Mouse (Mus musculus) CH12.LX (cell line): ENCODE measurements around the gene Fcgr2b. TPM values are rescaled to one million over a fixed set of nuclear protein-coding genes. Genes with fewer than 3 reads are reported as not detected.

Experiments used
- DNase-seq: peaks from one replicate; pipeline ENCODE4 v3.0.0-alpha.2; 2013; ENCODE audit errors: extremely low read depth
- H3K27ac ChIP-seq: 2 replicates; pipeline ENCODE4 v1.5.1; 2012; ENCODE audit warnings: low read depth, mild to moderate bottlenecking, control low read depth, moderate library complexity; ENCODE audit not compliant: insufficient read depth
- H3K27me3 ChIP-seq: replicated peaks from 2 replicates; pipeline ENCODE3; 2012; ENCODE audit warnings: inconsistent platforms
- H3K36me3 ChIP-seq, 2 experiments: replicated peaks in 1 of 2; 2 replicates each; pipeline versions ENCODE3 to v1.6.1; 2012; ENCODE audit warnings: inconsistent platforms in 1 of 2, low read length in 1 of 2, mild to moderate bottlenecking in 1 of 2, mixed read lengths in 1 of 2, moderate library complexity in 1 of 2; ENCODE audit not compliant: control insufficient read depth in 1 of 2, insufficient read depth in 1 of 2
- H3K4me1 ChIP-seq, 2 experiments: 2 replicates each; pipeline ENCODE4 v1.6.1; 2012; ENCODE audit warnings: inconsistent platforms in 1 of 2, moderate library complexity in 1 of 2; ENCODE audit not compliant: insufficient read depth in 2 of 2, control insufficient read depth in 1 of 2
- H3K4me2 ChIP-seq: 2 replicates; pipeline ENCODE4 v1.6.1; 2012; ENCODE audit warnings: low read depth, mild to moderate bottlenecking, control low read depth; ENCODE audit not compliant: poor library complexity, insufficient read depth, severe bottlenecking
- H3K4me3 ChIP-seq, 3 experiments: fragments of 150-350 bp in 1 of 3; sonication (generic) in 1 of 3; replicated peaks in 1 of 3; 2 replicates each; pipeline versions ENCODE3 to v1.5.1; 2011 to 2012; ENCODE audit warnings: low read depth in 2 of 3, low read length in 2 of 3, mild to moderate bottlenecking in 2 of 3, moderate library complexity in 2 of 3, control low read depth in 1 of 3, improper control_type of control experiment in 1 of 3, inconsistent platforms in 1 of 3, mixed read lengths in 1 of 3; ENCODE audit not compliant: poor library complexity in 1 of 3
- H3K79me2 ChIP-seq: replicated peaks from 2 replicates; pipeline ENCODE4 v1.6.1; 2012; ENCODE audit warnings: mild to moderate bottlenecking, moderate library complexity; ENCODE audit not compliant: control insufficient read depth, poor library complexity, insufficient read depth, severe bottlenecking; ENCODE audit errors: extremely low read depth
- H3K9ac ChIP-seq: 2 replicates; pipeline ENCODE4 v1.6.1; 2012; ENCODE audit warnings: low read depth, mild to moderate bottlenecking, control low read depth, moderate library complexity; ENCODE audit not compliant: insufficient read depth
- H3K9me3 ChIP-seq: replicated peaks from 2 replicates; pipeline ENCODE3; 2012; ENCODE audit warnings: low read length, inconsistent platforms, mixed read lengths
- BHLHE40 ChIP-seq: IDR thresholded peaks from 2 replicates; pipeline ENCODE4 v1.6.1; 2011; ENCODE audit warnings: mild to moderate bottlenecking, low read depth, low read length, improper control_type of control experiment
- CHD2 ChIP-seq: IDR thresholded peaks from 2 replicates; pipeline ENCODE4 v1.6.1; 2011; ENCODE audit warnings: low read length, improper control_type of control experiment
- CTCF ChIP-seq, 2 experiments: IDR thresholded peaks in 1 of 2; conservative IDR thresholded peaks in 1 of 2; 2 replicates each; pipeline ENCODE4 v1.5.1; 2011 to 2012; ENCODE audit warnings: low read depth in 2 of 2, low read length in 2 of 2, improper control_type of control experiment in 1 of 2, inconsistent platforms in 1 of 2, mild to moderate bottlenecking in 1 of 2, moderate library complexity in 1 of 2
- E2F4 ChIP-seq: IDR thresholded peaks from 2 replicates; pipeline ENCODE4 v1.6.1; 2011; ENCODE audit warnings: low read depth, low read length, improper control_type of control experiment; ENCODE audit not compliant: insufficient replicate concordance
- EP300 ChIP-seq: IDR thresholded peaks from 2 replicates; pipeline ENCODE4 v1.6.1; 2011; ENCODE audit warnings: low read length, improper control_type of control experiment
- ETS1 ChIP-seq: conservative IDR thresholded peaks from 2 replicates; pipeline ENCODE4 v1.6.1; 2012; ENCODE audit warnings: low read depth, mild to moderate bottlenecking, inconsistent platforms, low read length, improper control_type of control experiment, moderate library complexity
- HCFC1 ChIP-seq: IDR thresholded peaks from 2 replicates; pipeline ENCODE4 v1.6.1; 2012; ENCODE audit warnings: low read depth, mild to moderate bottlenecking, inconsistent platforms, low read length, improper control_type of control experiment
- IRF4 ChIP-seq: IDR thresholded peaks from 2 replicates; pipeline ENCODE4 v1.6.1; 2014; ENCODE audit warnings: low read depth, mild to moderate bottlenecking, inconsistent platforms, low read length, improper control_type of control experiment
- JUN ChIP-seq: IDR thresholded peaks from 2 replicates; pipeline ENCODE4 v1.6.1; 2011; ENCODE audit warnings: low read depth, mild to moderate bottlenecking, low read length, improper control_type of control experiment, moderate library complexity; ENCODE audit not compliant: insufficient read depth
- KAT2A ChIP-seq: IDR thresholded peaks from 2 replicates; pipeline ENCODE4 v1.6.1; 2012; ENCODE audit warnings: low read length, improper control_type of control experiment, inconsistent platforms; ENCODE audit not compliant: insufficient replicate concordance
- MAX ChIP-seq: IDR thresholded peaks from 2 replicates; pipeline ENCODE4 v1.6.1; 2011; ENCODE audit warnings: low read length, improper control_type of control experiment
- MAZ ChIP-seq: IDR thresholded peaks from 2 replicates; pipeline ENCODE4 v1.6.1; 2012; ENCODE audit warnings: low read depth, mild to moderate bottlenecking, inconsistent platforms, low read length, improper control_type of control experiment, moderate library complexity
- MEF2A ChIP-seq: IDR thresholded peaks from 2 replicates; pipeline ENCODE4 v1.6.1; 2014; ENCODE audit warnings: low read depth, mild to moderate bottlenecking, inconsistent platforms, low read length, improper control_type of control experiment, borderline replicate concordance
- MXI1 ChIP-seq: IDR thresholded peaks from 2 replicates; pipeline ENCODE4 v1.6.1; 2011; ENCODE audit warnings: mild to moderate bottlenecking, low read depth, low read length, improper control_type of control experiment
- NELFE ChIP-seq: IDR thresholded peaks from 2 replicates; pipeline ENCODE4 v1.6.1; 2011; ENCODE audit warnings: low read depth, low read length, improper control_type of control experiment
- PAX5 ChIP-seq: IDR thresholded peaks from 2 replicates; pipeline ENCODE4 v1.6.1; 2012; ENCODE audit warnings: low read length, inconsistent platforms, mixed read lengths
- POLR2A ChIP-seq: IDR thresholded peaks from 2 replicates; pipeline ENCODE4 v1.6.1; 2011; ENCODE audit warnings: low read depth, mild to moderate bottlenecking, improper control_type of control experiment, low read length
- RAD21 ChIP-seq: IDR thresholded peaks from 2 replicates; pipeline ENCODE4 v1.6.1; 2011; ENCODE audit warnings: low read depth, mild to moderate bottlenecking, low read length, improper control_type of control experiment, moderate library complexity
- RCOR1 ChIP-seq: conservative IDR thresholded peaks from 2 replicates; pipeline ENCODE4 v1.6.1; 2012; ENCODE audit warnings: low read depth, mild to moderate bottlenecking, inconsistent platforms, low read length, improper control_type of control experiment
- SIN3A ChIP-seq: IDR thresholded peaks from 2 replicates; pipeline ENCODE4 v1.6.1; 2012; ENCODE audit warnings: low read length, improper control_type of control experiment, inconsistent platforms
- SMC3 ChIP-seq: IDR thresholded peaks from 2 replicates; pipeline ENCODE4 v1.6.1; 2011; ENCODE audit warnings: low read depth, low read length, improper control_type of control experiment
- TCF12 ChIP-seq: IDR thresholded peaks from 2 replicates; pipeline ENCODE4 v1.6.1; 2014; ENCODE audit warnings: low read depth, mild to moderate bottlenecking, inconsistent platforms, low read length, improper control_type of control experiment
- UBTF ChIP-seq: IDR thresholded peaks from 2 replicates; pipeline ENCODE4 v1.6.1; 2012; ENCODE audit warnings: low read depth, mild to moderate bottlenecking, inconsistent platforms, low read length, improper control_type of control experiment, moderate library complexity
- USF1 ChIP-seq: IDR thresholded peaks from 2 replicates; pipeline ENCODE4 v1.6.1; 2014; ENCODE audit warnings: low read depth, mild to moderate bottlenecking, inconsistent platforms, low read length, improper control_type of control experiment
- USF2 ChIP-seq: conservative IDR thresholded peaks from 2 replicates; pipeline ENCODE4 v1.6.1; 2011; ENCODE audit warnings: low read depth, low read length, improper control_type of control experiment
- ZC3H11A ChIP-seq: IDR thresholded peaks from 2 replicates; pipeline ENCODE4 v1.6.1; 2012; ENCODE audit warnings: low read depth, mild to moderate bottlenecking, inconsistent platforms, low read length, improper control_type of control experiment
- ZKSCAN1 ChIP-seq: IDR thresholded peaks from 2 replicates; pipeline ENCODE4 v1.6.1; 2012; ENCODE audit warnings: low read depth, inconsistent platforms, low read length, improper control_type of control experiment, borderline replicate concordance
- ZMIZ1 ChIP-seq: IDR thresholded peaks from 2 replicates; pipeline ENCODE4 v1.6.1; 2012; ENCODE audit warnings: low read depth, mild to moderate bottlenecking, inconsistent platforms, low read length, improper control_type of control experiment
- ZNF384 ChIP-seq: IDR thresholded peaks from 2 replicates; pipeline ENCODE4 v1.6.1; 2012; ENCODE audit warnings: low read depth, low read length, improper control_type of control experiment, inconsistent platforms
- dilution Hi-C: fragments of 300-500 bp; cut with MboI; formaldehyde crosslinking; loops from 2 replicates; pipeline ENCODE4 v1.14.3; 2020; ENCODE audit warnings: low sequenced_read_pairs; ENCODE audit not compliant: extremely low pct_unique_long_range_greater_than_20kb, extremely low pct_ligation_motif_present
- in situ Hi-C: fragments of 300-500 bp; cut with MboI; formaldehyde crosslinking; loops from 3 replicates; pipeline ENCODE4 v1.14.3; 2019; ENCODE audit warnings: low sequenced_read_pairs, low pct_ligation_motif_present, low pct_unique_long_range_greater_than_20kb, mixed read lengths
- polyA plus RNA-seq: library from polyadenylated mRNA; unstranded; fragments of >175 nt; gene quantifications from 2 replicates; pipeline ENCODE4 v1.2.1, GENCODE M21; 2012; ENCODE audit warnings: low read depth; ENCODE audit not compliant: insufficient read length
- total RNA-seq, 2 experiments: library from RNA; depleted of rRNA; stranded (reverse); fragments of 300-350 nt in 1 of 2; fragments of >200 nt in 1 of 2; gene quantifications; 2 replicates each; pipeline ENCODE4 v1.2.3; 2012 to 2014

Fcgr2b gene
- total and polyA plus RNA-seq, 3 experiments = 20.2 to 44.3 (median 29.5) TPM

- Histone ChIP-seq H3K27me3 (no peaks in the 10 kb centered on the region), H3K4me1 (peaks cover 16 to 44% of the 10 kb centered on the region in 2 experiments), H3K27ac (peak overlapping the region; percentile 4; the same call in 1 of the 2 replicates), H3K4me2 (no peak overlapping the region), H3K36me3 (peaks cover 12 to 26% of the 10 kb centered on the region in 2 experiments), H3K9me3 (peaks cover 6% of the 10 kb centered on the region), H3K9ac (no peak overlapping the region), H3K79me2 (no peaks in the 10 kb centered on the region), H3K4me3 (no peak overlapping the region)
- no peak for TF ChIP-seq CTCF (conservative IDR thresholded peaks at IDR 0.05 in 1 of 2, IDR thresholded peaks at IDR 0.05 in 1 of 2; ENCODE audit: low read depth in 2 of 2, low read length in 2 of 2)
- dilution Hi-C loops (no loop called here), in situ Hi-C loops (no loop called here)
- DNase-seq = no peak
These were observed 41.3 kb upstream of the Fcgr2b start for GRCm38 (mm10) chr1:171017468-171018158.

DNA sequence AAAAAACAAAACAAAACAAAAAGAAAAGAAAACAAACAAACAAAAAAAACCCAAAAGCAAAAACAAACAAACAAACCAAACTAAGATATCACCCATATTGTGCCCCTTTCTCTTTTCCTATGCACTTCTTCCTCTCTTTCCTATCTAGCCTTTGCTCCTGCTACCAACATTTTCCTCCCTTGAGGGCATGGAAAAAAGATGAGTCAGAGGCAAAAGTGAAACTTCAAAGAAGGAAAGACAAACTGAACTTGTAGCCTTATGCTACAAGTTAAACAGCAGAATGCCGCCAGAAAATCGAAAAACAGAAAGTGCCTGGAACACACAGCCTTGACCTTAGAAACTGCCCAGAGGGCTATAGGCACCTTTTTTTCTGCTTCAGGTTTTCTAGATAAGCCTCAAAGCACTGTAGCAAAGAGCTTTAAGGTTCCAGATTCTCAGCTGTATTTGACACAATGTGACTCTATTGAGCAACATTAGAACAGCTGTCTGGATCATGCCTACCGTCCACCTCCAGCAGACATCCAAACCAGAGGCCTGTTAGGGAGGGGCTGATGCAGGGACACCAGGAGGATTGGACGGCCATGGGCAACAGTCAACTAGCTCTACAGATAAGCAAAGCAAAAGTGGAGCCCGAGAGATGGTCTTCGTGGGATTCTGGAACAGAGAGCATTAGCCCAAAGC lies 40.5 kb upstream of the Fcgr2b start:
- in situ Hi-C loops = no loop called here
- dilution Hi-C loops = no loop called here
- TF ChIP-seq ETS1 (peak; percentile 37; the same call in 1 of the 2 replicates), CHD2 (peak; percentile 44; the same call in 1 of the 2 replicates), SIN3A (0 out of 2 replicates have a peak, but pooled peaks have one; percentile 30), JUN (peak; percentile 67), SMC3 (no peak), RAD21 (no peak), CTCF (conservative IDR thresholded peaks at IDR 0.05 in 1 of 2, IDR thresholded peaks at IDR 0.05 in 1 of 2; ENCODE audit: low read depth in 2 of 2, low read length in 2 of 2) (no peak), IRF4 (peak; percentile 70; the same call in 1 of the 2 replicates), PAX5 (no peak), HCFC1 (no peak), EP300 (peak; percentile 82), UBTF (no peak), MAX (peak; percentile 38; the same call in 1 of the 2 replicates), KAT2A (no peak), BHLHE40 (0 out of 2 replicates have a peak, but pooled peaks have one; percentile 9), USF1 (no peak), ZC3H11A (no peak), MXI1 (0 out of 2 replicates have a peak, but pooled peaks have one; percentile 24), ZNF384 (0 out of 2 replicates have a peak, but pooled peaks have one; percentile 17), USF2 (no peak), POLR2A (no peak), NELFE (no peak), MEF2A (peak; percentile 43; the same call in 1 of the 2 replicates), TCF12 (peak; percentile 44; the same call in 1 of the 2 replicates), ZKSCAN1 (no peak), RCOR1 (peak; percentile 73; the same call in 1 of the 2 replicates), MAZ (no peak), ZMIZ1 (0 out of 2 replicates have a peak, but pooled peaks have one; percentile 24), E2F4 (no peak)

More for the DNA sequence above, 40.5 kb upstream of the Fcgr2b start:
- no peak for DNase-seq
- Histone ChIP-seq H3K4me3 (no peak overlapping the region), H3K9ac (no peak overlapping the region), H3K36me3 (peaks cover 10 to 20% of the 10 kb centered on the region in 2 experiments), H3K9me3 (peaks cover 6% of the 10 kb centered on the region), H3K27ac (peak overlapping the region; percentile 4; the same call in 1 of the 2 replicates), H3K79me2 (no peaks in the 10 kb centered on the region), H3K27me3 (no peaks in the 10 kb centered on the region), H3K4me2 (peak overlapping the region; percentile 16; the same call in 1 of the 2 replicates), H3K4me1 (peaks cover 16 to 44% of the 10 kb centered on the region in 2 experiments)
